Mouse (Mus musculus) hindbrain, embryonic 16.5 days (tissue): ENCODE data around the gene Mrpl18. TPM values are rescaled to one million over a fixed set of nuclear protein-coding genes. Genes with fewer than 3 reads are reported as not detected.

Experiments used
- ATAC-seq: fragments of 200-750 bp; cut with Nextera tagmentation; 2 replicates; pipeline ENCODE4 v1.8.0; 2017; ENCODE audit warnings: moderate TSS enrichment, moderate library complexity
- H3K27ac ChIP-seq: fragments of 300-500 bp; sonication (generic); 2 replicates; pipeline ENCODE4 v1.5.1; 2014; ENCODE audit warnings: low read depth, mild to moderate bottlenecking, control low read depth, low read length, moderate library complexity
- H3K27me3 ChIP-seq: fragments of 300-500 bp; sonication (generic); replicated peaks from 2 replicates; pipeline ENCODE4 v1.6.1; 2014; ENCODE audit warnings: low read length; ENCODE audit not compliant: control insufficient read depth, insufficient read depth
- H3K36me3 ChIP-seq: fragments of 300-500 bp; sonication (generic); 2 replicates; pipeline ENCODE4 v1.6.1; 2014; ENCODE audit warnings: mild to moderate bottlenecking, low read length, moderate library complexity, mixed read lengths; ENCODE audit not compliant: control insufficient read depth, insufficient read depth
- H3K4me1 ChIP-seq: fragments of 300-500 bp; sonication (generic); 2 replicates; pipeline ENCODE4 v1.6.1; 2014; ENCODE audit warnings: low read depth, low read length; ENCODE audit not compliant: control insufficient read depth, insufficient read depth
- H3K4me2 ChIP-seq: fragments of 300-500 bp; sonication (generic); 2 replicates; pipeline ENCODE4 v1.6.1; 2014; ENCODE audit warnings: mild to moderate bottlenecking, low read length, control low read depth, moderate library complexity
- H3K4me3 ChIP-seq: fragments of 300-500 bp; sonication (generic); 2 replicates; pipeline ENCODE4 v1.5.1; 2014; ENCODE audit warnings: mild to moderate bottlenecking, low read length, control low read depth, moderate library complexity
- H3K9ac ChIP-seq: fragments of 300-500 bp; sonication (generic); 2 replicates; pipeline ENCODE4 v1.6.1; 2014; ENCODE audit warnings: low read depth, mild to moderate bottlenecking, control low read depth, low read length, moderate library complexity
- H3K9me3 ChIP-seq: fragments of 300-500 bp; sonication (generic); 2 replicates; pipeline ENCODE4 v1.6.1; 2014; ENCODE audit warnings: mild to moderate bottlenecking, low read length, moderate library complexity; ENCODE audit not compliant: control insufficient read depth
- WGBS: fragments of 180-500 bp; shearing (Covaris S2); extraction: QIAGEN DNeasy Blood & Tissue Kit; methylation state at CpG from one replicate; pipeline ENCODE4 v1.1.7; 2014; 5-methylcytosine and 5-hydroxymethylcytosine counted together
- microRNA-seq: library from miRNA; unstranded; fragments of <30 nt; microRNA quantifications from one replicate; pipeline ENCODE4, GENCODE M21; 2017
- polyA plus RNA-seq: library from polyadenylated mRNA; unstranded; fragments of >200 nt; fragmentation: Nextera tagmentation; extraction: Ambion mirVana; gene quantifications from 2 replicates; pipeline ENCODE4 v1.2.1, GENCODE M21; 2015

The Mrpl18 gene
- polyA plus RNA-seq, 1 experiment from 2014 or later: 123 TPM

GRCm38 (mm10) chr17:12875734-12876133, 40.4 kb downstream of the Mrpl18 start, which contains the start of gene Mrgprh:
Gene Mrgprh (plus strand): TSS chr17:12876034.
- Histone ChIP-seq H3K4me2 (no peak within 1 kb of the TSS), H3K9me3 (no peaks in the 10 kb centered on the region), H3K36me3 (no peaks in the 10 kb centered on the region), H3K9ac (no peak within 1 kb of the TSS), H3K27me3 (no peaks in the 10 kb centered on the region; the same call in 1 of the 2 replicates), H3K4me3 (no peak within 1 kb of the TSS), H3K27ac (no peak within 1 kb of the TSS), H3K4me1 (peaks cover 4% of the 10 kb centered on the region)
- no peak for ATAC-seq
- 85% methylated on average over 5 of the region's 5 CpGs for WGBS

- H3K4me1 ChIP-seq: no peaks in the 10 kb centered on the region
- no peak overlapping the region for H3K4me3 ChIP-seq
- H3K36me3 ChIP-seq: no peaks in the 10 kb centered on the region
- peak; percentile 37; the same call in 1 of the 2 replicates for ATAC-seq
- H3K9me3 ChIP-seq: no peaks in the 10 kb centered on the region
- no peaks in the 10 kb centered on the region; the same call in 1 of the 2 replicates for H3K27me3 ChIP-seq
- no peak overlapping the region for H3K4me2 ChIP-seq
- 64% methylated on average over 16 of the region's 16 CpGs for WGBS
- H3K27ac ChIP-seq: no peak overlapping the region
- no peak overlapping the region for H3K9ac ChIP-seq
These were observed 43.7 kb downstream of the Mrpl18 start for GRCm38 (mm10) chr17:12872275-12873028.

GRCm38 (mm10) chr17:12868640-12869039, 47.5 kb downstream of the Mrpl18 start:
- no peak for ATAC-seq
- H3K4me2 ChIP-seq: no peak overlapping the region

GRCm38 (mm10) chr17:12868043-12868442, 48.1 kb downstream of the Mrpl18 start, which contains the start of gene Mas1:
Gene Mas1 (minus strand): TSS chr17:12868143.
- no peaks in the 10 kb centered on the region; the same call in 1 of the 2 replicates for H3K27me3 ChIP-seq
- no peaks in the 10 kb centered on the region for H3K36me3 ChIP-seq
- no peaks in the 10 kb centered on the region for H3K9me3 ChIP-seq
- no peaks in the 10 kb centered on the region for H3K4me1 ChIP-seq
- H3K27ac ChIP-seq: no peak within 1 kb of the TSS
- WGBS: 57% methylated on average over 2 of the region's 2 CpGs
- H3K4me3 ChIP-seq: no peak within 1 kb of the TSS
- no peak for ATAC-seq
- no peak within 1 kb of the TSS for H3K9ac ChIP-seq
- H3K4me2 ChIP-seq: no peak within 1 kb of the TSS

More at GRCm38 (mm10) chr17:12868640-12869039, 47.5 kb downstream of the Mrpl18 start:
- 55% methylated on average over 4 of the region's 4 CpGs for WGBS
- Histone ChIP-seq H3K9me3 (no peaks in the 10 kb centered on the region), H3K36me3 (no peaks in the 10 kb centered on the region), H3K4me1 (no peaks in the 10 kb centered on the region), H3K9ac (no peak overlapping the region), H3K4me3 (no peak overlapping the region), H3K27ac (no peak overlapping the region), H3K27me3 (no peaks in the 10 kb centered on the region; the same call in 1 of the 2 replicates)

GRCm38 (mm10) chr17:12866853-12867252, 49.3 kb downstream of the Mrpl18 start:
- 84% methylated on average over 10 of the region's 10 CpGs for WGBS
- Histone ChIP-seq H3K4me2 (no peak overlapping the region), H3K36me3 (no peaks in the 10 kb centered on the region), H3K4me3 (no peak overlapping the region), H3K9me3 (no peaks in the 10 kb centered on the region), H3K9ac (no peak overlapping the region), H3K27ac (no peak overlapping the region), H3K27me3 (no peaks in the 10 kb centered on the region; the same call in 1 of the 2 replicates), H3K4me1 (no peaks in the 10 kb centered on the region)
- ATAC-seq: no peak

- no peak for ATAC-seq
- Histone ChIP-seq H3K4me1 (no peaks in the 10 kb centered on the region), H3K27ac (no peak overlapping the region), H3K36me3 (no peaks in the 10 kb centered on the region), H3K27me3 (no peaks in the 10 kb centered on the region), H3K4me2 (no peak overlapping the region), H3K9me3 (no peaks in the 10 kb centered on the region), H3K4me3 (no peak overlapping the region), H3K9ac (no peak overlapping the region)
- 77% methylated on average over 3 of the region's 3 CpGs for whole genome bisulfite sequencing
These were observed 50.7 kb downstream of the Mrpl18 start for GRCm38 (mm10) chr17:12865407-12865806.

- Histone ChIP-seq H3K4me2 (no peak overlapping the region), H3K36me3 (no peaks in the 10 kb centered on the region), H3K9ac (no peak overlapping the region), H3K4me1 (no peaks in the 10 kb centered on the region), H3K9me3 (no peaks in the 10 kb centered on the region), H3K4me3 (no peak overlapping the region), H3K27ac (no peak overlapping the region), H3K27me3 (no peaks in the 10 kb centered on the region)
- ATAC-seq: no peak
These were observed 52.0 kb downstream of the Mrpl18 start for GRCm38 (mm10) chr17:12864111-12864510.

Small RNA genes lying within 50 kb of the gene (microRNA-seq; reads per million reads assigned to microRNA genes)
- gene Gm24085: not detected

Other genes starting within 250 kb of the Mrpl18 start
- gene Slc22a1, start 240.5 kb downstream of the Mrpl18 start, polyA plus RNA-seq: not detected in 2 replicates
- gene Igf2r, start 146.7 kb downstream of the Mrpl18 start, polyA plus RNA-seq: 6.4 and 10.1 TPM in 2 replicates
- gene Mas1, start 48.2 kb downstream of the Mrpl18 start, polyA plus RNA-seq: 0.18 TPM in 1 of 2 replicates, not detected in the other
- not detected in 2 replicates for gene Mrgprh, start 40.3 kb downstream of the Mrpl18 start, polyA plus RNA-seq
- 0.78 and 1.7 TPM in 2 replicates for gene Pnldc1, start 6.1 kb downstream of the Mrpl18 start, polyA plus RNA-seq
- 341 and 344 TPM in 2 replicates for gene Tcp1, start 644 bp downstream of the Mrpl18 start, polyA plus RNA-seq
- 0.95 and 0.96 TPM in 2 replicates for gene Acat3, start 24.3 kb upstream of the Mrpl18 start, polyA plus RNA-seq
- gene Acat2, start 44.4 kb upstream of the Mrpl18 start, polyA plus RNA-seq: 333 and 335 TPM in 2 replicates
- gene Wtap, start 77.8 kb upstream of the Mrpl18 start, polyA plus RNA-seq: 98.3 and 116 TPM in 2 replicates
- gene Sod2, start 90.5 kb upstream of the Mrpl18 start, polyA plus RNA-seq: 139 and 149 TPM in 2 replicates
- 0.16 TPM in 1 of 2 replicates, not detected in the other for gene Gpr31b, start 136.0 kb upstream of the Mrpl18 start, polyA plus RNA-seq
- gene Tcp10b, start 144.8 kb upstream of the Mrpl18 start, polyA plus RNA-seq: 0.09 and 0.26 TPM in 2 replicates
- gene Unc93a, start 215.5 kb upstream of the Mrpl18 start, polyA plus RNA-seq: not detected in 2 replicates